Mouse (Mus musculus) CH12.LX (cell line): ENCODE data around the gene Gbx2. TPM values are rescaled to one million over a fixed set of nuclear protein-coding genes. Genes with fewer than 3 reads are reported as not detected.

Experiments
- DNase-seq: peaks from one replicate; pipeline ENCODE4 v3.0.0-alpha.2; 2013; ENCODE audit errors: extremely low read depth
- H3K27ac ChIP-seq: 2 replicates; pipeline ENCODE4 v1.5.1; 2012; ENCODE audit warnings: low read depth, mild to moderate bottlenecking, control low read depth, moderate library complexity; ENCODE audit not compliant: insufficient read depth
- H3K27me3 ChIP-seq: replicated peaks from 2 replicates; pipeline ENCODE3; 2012; ENCODE audit warnings: inconsistent platforms
- H3K36me3 ChIP-seq, 2 experiments: replicated peaks in 1 of 2; 2 replicates each; pipeline versions ENCODE3 to v1.6.1; 2012; ENCODE audit warnings: inconsistent platforms in 1 of 2, low read length in 1 of 2, mild to moderate bottlenecking in 1 of 2, mixed read lengths in 1 of 2, moderate library complexity in 1 of 2; ENCODE audit not compliant: control insufficient read depth in 1 of 2, insufficient read depth in 1 of 2
- H3K4me1 ChIP-seq, 2 experiments: 2 replicates each; pipeline ENCODE4 v1.6.1; 2012; ENCODE audit warnings: inconsistent platforms in 1 of 2, moderate library complexity in 1 of 2; ENCODE audit not compliant: insufficient read depth in 2 of 2, control insufficient read depth in 1 of 2
- H3K4me2 ChIP-seq: 2 replicates; pipeline ENCODE4 v1.6.1; 2012; ENCODE audit warnings: low read depth, mild to moderate bottlenecking, control low read depth; ENCODE audit not compliant: poor library complexity, insufficient read depth, severe bottlenecking
- H3K4me3 ChIP-seq, 3 experiments: fragments of 150-350 bp in 1 of 3; sonication (generic) in 1 of 3; replicated peaks in 1 of 3; 2 replicates each; pipeline versions ENCODE3 to v1.5.1; 2011 to 2012; ENCODE audit warnings: low read depth in 2 of 3, low read length in 2 of 3, mild to moderate bottlenecking in 2 of 3, moderate library complexity in 2 of 3, control low read depth in 1 of 3, improper control_type of control experiment in 1 of 3, inconsistent platforms in 1 of 3, mixed read lengths in 1 of 3; ENCODE audit not compliant: poor library complexity in 1 of 3
- H3K79me2 ChIP-seq: replicated peaks from 2 replicates; pipeline ENCODE4 v1.6.1; 2012; ENCODE audit warnings: mild to moderate bottlenecking, moderate library complexity; ENCODE audit not compliant: control insufficient read depth, poor library complexity, insufficient read depth, severe bottlenecking; ENCODE audit errors: extremely low read depth
- H3K9ac ChIP-seq: 2 replicates; pipeline ENCODE4 v1.6.1; 2012; ENCODE audit warnings: low read depth, mild to moderate bottlenecking, control low read depth, moderate library complexity; ENCODE audit not compliant: insufficient read depth
- H3K9me3 ChIP-seq: replicated peaks from 2 replicates; pipeline ENCODE3; 2012; ENCODE audit warnings: low read length, inconsistent platforms, mixed read lengths
- CHD1 ChIP-seq: IDR thresholded peaks from 2 replicates; pipeline ENCODE4 v1.6.1; 2012; ENCODE audit warnings: low read depth, low read length, improper control_type of control experiment, inconsistent platforms
- CHD2 ChIP-seq: IDR thresholded peaks from 2 replicates; pipeline ENCODE4 v1.6.1; 2011; ENCODE audit warnings: low read length, improper control_type of control experiment
- EP300 ChIP-seq: IDR thresholded peaks from 2 replicates; pipeline ENCODE4 v1.6.1; 2011; ENCODE audit warnings: low read length, improper control_type of control experiment
- ETS1 ChIP-seq: conservative IDR thresholded peaks from 2 replicates; pipeline ENCODE4 v1.6.1; 2012; ENCODE audit warnings: low read depth, mild to moderate bottlenecking, inconsistent platforms, low read length, improper control_type of control experiment, moderate library complexity
- IRF4 ChIP-seq: IDR thresholded peaks from 2 replicates; pipeline ENCODE4 v1.6.1; 2014; ENCODE audit warnings: low read depth, mild to moderate bottlenecking, inconsistent platforms, low read length, improper control_type of control experiment
- KAT2A ChIP-seq: IDR thresholded peaks from 2 replicates; pipeline ENCODE4 v1.6.1; 2012; ENCODE audit warnings: low read length, improper control_type of control experiment, inconsistent platforms; ENCODE audit not compliant: insufficient replicate concordance
- MEF2A ChIP-seq: IDR thresholded peaks from 2 replicates; pipeline ENCODE4 v1.6.1; 2014; ENCODE audit warnings: low read depth, mild to moderate bottlenecking, inconsistent platforms, low read length, improper control_type of control experiment, borderline replicate concordance
- MYC ChIP-seq: IDR thresholded peaks from 2 replicates; pipeline ENCODE4 v1.6.1; 2011; ENCODE audit warnings: low read depth, mild to moderate bottlenecking, improper control_type of control experiment, low read length
- RCOR1 ChIP-seq: conservative IDR thresholded peaks from 2 replicates; pipeline ENCODE4 v1.6.1; 2012; ENCODE audit warnings: low read depth, mild to moderate bottlenecking, inconsistent platforms, low read length, improper control_type of control experiment
- SIN3A ChIP-seq: IDR thresholded peaks from 2 replicates; pipeline ENCODE4 v1.6.1; 2012; ENCODE audit warnings: low read length, improper control_type of control experiment, inconsistent platforms
- TCF12 ChIP-seq: IDR thresholded peaks from 2 replicates; pipeline ENCODE4 v1.6.1; 2014; ENCODE audit warnings: low read depth, mild to moderate bottlenecking, inconsistent platforms, low read length, improper control_type of control experiment
- USF1 ChIP-seq: IDR thresholded peaks from 2 replicates; pipeline ENCODE4 v1.6.1; 2014; ENCODE audit warnings: low read depth, mild to moderate bottlenecking, inconsistent platforms, low read length, improper control_type of control experiment
- USF2 ChIP-seq: conservative IDR thresholded peaks from 2 replicates; pipeline ENCODE4 v1.6.1; 2011; ENCODE audit warnings: low read depth, low read length, improper control_type of control experiment
- ZC3H11A ChIP-seq: IDR thresholded peaks from 2 replicates; pipeline ENCODE4 v1.6.1; 2012; ENCODE audit warnings: low read depth, mild to moderate bottlenecking, inconsistent platforms, low read length, improper control_type of control experiment
- ZKSCAN1 ChIP-seq: IDR thresholded peaks from 2 replicates; pipeline ENCODE4 v1.6.1; 2012; ENCODE audit warnings: low read depth, inconsistent platforms, low read length, improper control_type of control experiment, borderline replicate concordance
- ZMIZ1 ChIP-seq: IDR thresholded peaks from 2 replicates; pipeline ENCODE4 v1.6.1; 2012; ENCODE audit warnings: low read depth, mild to moderate bottlenecking, inconsistent platforms, low read length, improper control_type of control experiment
- dilution Hi-C: fragments of 300-500 bp; cut with MboI; formaldehyde crosslinking; loops from 2 replicates; pipeline ENCODE4 v1.14.3; 2020; ENCODE audit warnings: low sequenced_read_pairs; ENCODE audit not compliant: extremely low pct_unique_long_range_greater_than_20kb, extremely low pct_ligation_motif_present
- in situ Hi-C: fragments of 300-500 bp; cut with MboI; formaldehyde crosslinking; loops from 3 replicates; pipeline ENCODE4 v1.14.3; 2019; ENCODE audit warnings: low sequenced_read_pairs, low pct_ligation_motif_present, low pct_unique_long_range_greater_than_20kb, mixed read lengths
- polyA plus RNA-seq: library from polyadenylated mRNA; unstranded; fragments of >175 nt; gene quantifications from 2 replicates; pipeline ENCODE4 v1.2.1, GENCODE M21; 2012; ENCODE audit warnings: low read depth; ENCODE audit not compliant: insufficient read length
- total RNA-seq, 2 experiments: library from RNA; depleted of rRNA; stranded (reverse); fragments of 300-350 nt in 1 of 2; fragments of >200 nt in 1 of 2; gene quantifications; 2 replicates each; pipeline ENCODE4 v1.2.3; 2012 to 2014

Gene Gbx2
- total and polyA plus RNA-seq, 3 experiments = not detected

DNA sequence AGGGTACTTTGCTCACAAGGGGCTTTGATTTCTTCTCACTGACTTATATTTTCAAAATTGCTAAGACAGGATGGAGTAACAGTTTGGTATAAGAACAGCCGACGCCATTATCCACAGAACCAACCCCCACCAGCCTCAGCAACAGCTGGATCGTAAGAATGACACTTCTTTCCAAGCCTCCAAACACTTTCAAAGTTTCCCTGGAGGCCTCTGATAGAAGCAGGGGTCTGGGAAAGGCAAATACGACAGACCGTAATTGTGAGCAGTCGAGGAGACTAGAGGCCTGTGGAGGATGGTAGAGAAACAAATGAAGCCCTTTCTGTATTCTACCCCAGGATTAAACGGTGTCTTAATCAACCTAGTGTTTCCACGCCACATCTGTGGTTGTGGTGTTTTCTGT lies 40.9 kb upstream of the Gbx2 start:
- H3K4me2 ChIP-seq = no peak overlapping the region
- no peak overlapping the region for H3K27ac ChIP-seq
- no peak overlapping the region for H3K9ac ChIP-seq
- DNase-seq = no peak
- TF ChIP-seq ZC3H11A (no peak), ZKSCAN1 (no peak), USF2 (no peak), ZMIZ1 (no peak)
- no peaks in the 10 kb centered on the region for H3K79me2 ChIP-seq
- H3K4me3 ChIP-seq = no peak overlapping the region
- H3K27me3 ChIP-seq = no peaks in the 10 kb centered on the region
- dilution Hi-C loops = no loop called here
- peaks cover 76% of the 10 kb centered on the region for H3K9me3 ChIP-seq
- in situ Hi-C loops = no loop called here
- H3K4me1 ChIP-seq = no peaks in the 10 kb centered on the region
- no peaks in the 10 kb centered on the region for H3K36me3 ChIP-seq

DNA sequence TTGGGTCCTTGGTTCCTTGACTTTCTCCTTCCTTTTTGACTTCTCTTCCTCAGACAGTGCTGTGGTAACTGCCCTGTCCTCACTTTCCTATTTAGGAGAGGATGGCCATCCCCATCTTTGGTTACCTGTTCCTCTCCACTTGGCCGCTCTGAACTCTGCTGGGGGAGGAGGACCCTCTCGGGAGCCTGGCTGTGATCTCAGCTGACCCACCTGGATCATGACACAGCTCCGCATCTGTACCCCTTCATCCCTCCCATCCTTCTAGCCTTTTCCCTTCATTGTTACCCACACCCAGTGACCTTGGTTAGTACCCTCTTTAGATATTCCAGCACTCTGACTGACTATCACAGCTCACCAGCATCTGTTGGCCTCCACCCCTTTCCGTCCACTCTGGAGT lies 38.7 kb upstream of the Gbx2 start:
- no peaks in the 10 kb centered on the region for H3K36me3 ChIP-seq
- no peak overlapping the region for H3K4me3 ChIP-seq
- in situ Hi-C loops (no loop called here), dilution Hi-C loops (no loop called here)
- H3K4me1 ChIP-seq = no peaks in the 10 kb centered on the region
- H3K9me3 ChIP-seq = peaks cover 77% of the 10 kb centered on the region
- H3K27ac ChIP-seq = no peak overlapping the region
- no peaks in the 10 kb centered on the region for H3K27me3 ChIP-seq
- DNase-seq = no peak
- no peaks in the 10 kb centered on the region for H3K79me2 ChIP-seq
- TF ChIP-seq USF2 (no peak), USF1 (no peak), CHD2 (no peak), MEF2A (no peak), ETS1 (no peak), SIN3A (no peak), EP300 (no peak), RCOR1 (no peak), KAT2A (no peak), MYC (no peak)
- no peak overlapping the region for H3K4me2 ChIP-seq
- no peak overlapping the region for H3K9ac ChIP-seq

DNA sequence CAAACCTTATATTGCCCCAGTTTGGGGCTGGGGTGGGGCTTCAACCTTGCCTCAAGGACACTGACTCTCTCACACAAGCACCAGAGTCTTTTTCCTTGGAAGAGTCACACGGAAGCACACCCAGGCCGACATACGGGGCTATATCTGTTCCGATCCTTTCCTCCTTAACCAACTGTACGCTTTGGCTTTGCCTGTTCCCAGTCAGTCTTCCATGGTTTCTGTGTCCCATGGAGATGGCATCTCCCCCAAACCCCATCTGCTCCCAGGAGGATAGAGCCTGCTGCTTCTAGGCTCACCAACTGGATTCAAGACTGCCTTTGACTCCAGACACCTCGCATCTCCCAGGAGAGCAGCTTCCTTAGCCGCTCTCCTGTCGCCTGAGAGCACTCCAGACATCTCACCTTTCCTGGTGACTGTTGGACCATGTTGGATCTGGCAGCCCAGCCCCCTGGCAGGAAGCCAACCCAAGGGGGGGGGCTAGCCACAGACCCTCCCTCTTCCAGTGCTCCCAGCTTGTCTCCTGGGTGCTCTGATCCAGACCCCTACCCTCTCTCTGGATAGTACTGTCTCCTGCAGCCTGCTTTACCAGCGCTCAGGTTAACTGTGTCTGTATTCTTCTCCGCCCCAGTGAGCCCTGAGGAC lies 38.2 kb upstream of the Gbx2 start:
- Histone ChIP-seq H3K9ac (no peak overlapping the region), H3K4me1 (no peaks in the 10 kb centered on the region), H3K4me2 (no peak overlapping the region), H3K27me3 (no peaks in the 10 kb centered on the region), H3K9me3 (peaks cover 77% of the 10 kb centered on the region), H3K27ac (no peak overlapping the region), H3K4me3 (no peak overlapping the region), H3K79me2 (no peaks in the 10 kb centered on the region), H3K36me3 (no peaks in the 10 kb centered on the region)
- dilution Hi-C loops (no loop called here), in situ Hi-C loops (no loop called here)
- no peak for DNase-seq
- no peak for TF ChIP-seq CHD1
- no peak for TF ChIP-seq TCF12
- TF ChIP-seq ZMIZ1 = no peak
- TF ChIP-seq IRF4 = no peak
- TF ChIP-seq, all 38 proteins: peak for 0
